In genomic region chr10:86250149-86250922, GRCm38 (mm10) we compare ENCODE assay signal across 24 mouse cellular contexts. TPM values are rescaled to one million over a fixed set of nuclear protein-coding genes. Genes with fewer than 3 reads are reported as not detected.
DNase-seq lines count a peak whose midpoint lies in the region; ATAC-seq and TF ChIP-seq lines count a peak whose summit lies in the region.
"Had no signal": no experiment of that assay in that cellular context is flagged by ENCODE, and none has a peak within 500 bp of the region (broad histone marks: within the 10 kb centered on the region; RNA-seq: fewer than 3 reads in every experiment).

No protein-coding gene starts in this region.

- no peak for DNase-seq in forebrain, embryonic 10.5 days (ENCODE audit: extremely low spot score, low spot score)
- DNase-seq in forebrain, postnatal 0 days = no peak
- peak; percentile 5 for DNase-seq in lung, embryonic 14.5 days
- no peak for DNase-seq in lung, adult 2 months
- no peak for DNase-seq in limb, embryonic 10.5 days (ENCODE audit: low spot score)
- DNase-seq in adrenal gland, postnatal 25 days = no peak
- DNase-seq: adrenal gland, adult 2 months; cerebellum, adult 9-11 months; gastrocnemius, postnatal 36 days; heart, postnatal 14 days; right cerebral cortex, postnatal 25 days; thymus, adult 18-20 months had no signal

- H3K27ac ChIP-seq in forebrain, embryonic 10.5 days = peak overlapping the region; percentile 13; the same call in 1 of the 2 replicates
- H3K27ac ChIP-seq in forebrain, postnatal 0 days (ENCODE audit: low read depth, low read length) = no peak overlapping the region
- H3K27ac ChIP-seq in lung, embryonic 14.5 days (ENCODE audit: low read depth) = no peak overlapping the region
- 0 out of 2 replicates have a peak overlapping the region, but pooled peaks have one; percentile 14 for H3K27ac ChIP-seq in limb, embryonic 10.5 days
- no peak overlapping the region for H3K27ac ChIP-seq in forebrain, embryonic 16.5 days (ENCODE audit: low read length)
- H3K27ac ChIP-seq: embryonic facial prominence, embryonic 15.5 days; heart, embryonic 10.5 days; hindbrain, embryonic 14.5 days; intestine, embryonic 15.5 days; limb, embryonic 13.5 days; midbrain, embryonic 13.5 days; neural tube, embryonic 13.5 days; stomach, embryonic 15.5 days had no signal

- no peaks in the 10 kb centered on the region for H3K27me3 ChIP-seq in forebrain, embryonic 10.5 days (ENCODE audit: poor library complexity, severe bottlenecking)
- no peaks in the 10 kb centered on the region for H3K27me3 ChIP-seq in forebrain, postnatal 0 days (ENCODE audit: insufficient read depth, low read length)
- H3K27me3 ChIP-seq in lung, embryonic 14.5 days (ENCODE audit: insufficient read depth, low read length) = no peaks in the 10 kb centered on the region
- H3K27me3 ChIP-seq in limb, embryonic 10.5 days (ENCODE audit: low read depth, poor library complexity, severe bottlenecking) = no peaks in the 10 kb centered on the region
- no peaks in the 10 kb centered on the region for H3K27me3 ChIP-seq in myocyte (ENCODE audit: control insufficient read depth, insufficient read depth, insufficient read length)
- H3K27me3 ChIP-seq in forebrain, embryonic 16.5 days (replicated peaks; ENCODE audit: control insufficient read depth, insufficient read depth, low read length) = no peaks in the 10 kb centered on the region
- H3K27me3 ChIP-seq: CH12.LX; embryonic facial prominence, embryonic 15.5 days; intestine, embryonic 15.5 days; limb, embryonic 13.5 days; midbrain, embryonic 13.5 days; neural tube, embryonic 13.5 days; stomach, embryonic 15.5 days had no signal

- H3ac ChIP-seq in myocyte (ENCODE audit: control insufficient read depth, insufficient read length) = no peak overlapping the region

- peaks cover 4% of the 10 kb centered on the region; the same call in 1 of the 2 replicates for H3K4me1 ChIP-seq in forebrain, embryonic 10.5 days
- H3K4me1 ChIP-seq in forebrain, postnatal 0 days (ENCODE audit: insufficient read depth) = 0 out of 2 replicates have a peak, but pooled peaks cover 5% of the 10 kb centered on the region
- H3K4me1 ChIP-seq in lung, embryonic 14.5 days (ENCODE audit: insufficient read depth) = no peaks in the 10 kb centered on the region
- peaks cover 6% of the 10 kb centered on the region; the same call in 1 of the 2 replicates for H3K4me1 ChIP-seq in lung, adult 2 months (ENCODE audit: control insufficient read depth, insufficient read depth, low read length)
- H3K4me1 ChIP-seq in limb, embryonic 10.5 days = no peaks in the 10 kb centered on the region
- no peaks in the 10 kb centered on the region for H3K4me1 ChIP-seq in forebrain, embryonic 16.5 days (replicated peaks; ENCODE audit: control insufficient read depth, insufficient read depth, low read length)
- H3K4me1 ChIP-seq: embryonic facial prominence, embryonic 15.5 days; intestine, embryonic 15.5 days; midbrain, embryonic 13.5 days; neural tube, embryonic 13.5 days; stomach, embryonic 15.5 days had no signal

- ATAC-seq in forebrain, postnatal 0 days = no peak
- ATAC-seq in lung, embryonic 14.5 days (ENCODE audit: insufficient read depth) = no peak
- no peak for ATAC-seq in forebrain, embryonic 16.5 days
- ATAC-seq: intestine, embryonic 15.5 days; midbrain, embryonic 13.5 days had no signal

- H3K9me3 ChIP-seq in forebrain, embryonic 10.5 days = no peaks in the 10 kb centered on the region
- no peaks in the 10 kb centered on the region for H3K9me3 ChIP-seq in forebrain, postnatal 0 days (ENCODE audit: low read length)
- H3K9me3 ChIP-seq in lung, embryonic 14.5 days (ENCODE audit: low read depth, low read length) = no peaks in the 10 kb centered on the region
- no peaks in the 10 kb centered on the region for H3K9me3 ChIP-seq in limb, embryonic 10.5 days (replicated peaks)
- no peaks in the 10 kb centered on the region for H3K9me3 ChIP-seq in forebrain, embryonic 16.5 days (ENCODE audit: control insufficient read depth, low read length)
- H3K9me3 ChIP-seq: embryonic facial prominence, embryonic 15.5 days; heart, embryonic 10.5 days; intestine, embryonic 15.5 days; limb, embryonic 13.5 days; midbrain, embryonic 13.5 days; neural tube, embryonic 13.5 days; stomach, embryonic 15.5 days had no signal

- WGBS in forebrain, embryonic 10.5 days = 71% methylated on average over 7 of the region's 7 CpGs
- WGBS in forebrain, postnatal 0 days = 53% methylated on average over 7 of the region's 7 CpGs
- WGBS in lung, embryonic 14.5 days = 64% methylated on average over 7 of the region's 7 CpGs
- 51% methylated on average over 7 of the region's 7 CpGs for WGBS in lung, adult 2 months
- 83% methylated on average over 7 of the region's 7 CpGs for WGBS in limb, embryonic 10.5 days
- 52% methylated on average over 7 of the region's 7 CpGs for WGBS in forebrain, embryonic 16.5 days

- no peaks in the 10 kb centered on the region for H3K79me2 ChIP-seq in myocyte (ENCODE audit: control insufficient read depth, insufficient read depth)

- no peak overlapping the region for H3K9ac ChIP-seq in forebrain, postnatal 0 days
- no peak overlapping the region for H3K9ac ChIP-seq in lung, embryonic 14.5 days
- H3K9ac ChIP-seq in forebrain, embryonic 16.5 days (replicated peaks; ENCODE audit: low read depth, low read length) = no peak overlapping the region
- H3K9ac ChIP-seq: embryonic facial prominence, embryonic 15.5 days; hindbrain, embryonic 14.5 days; intestine, embryonic 15.5 days; limb, embryonic 13.5 days; midbrain, embryonic 13.5 days; neural tube, embryonic 13.5 days; stomach, embryonic 15.5 days had no signal

- no peak overlapping the region for H3K4me3 ChIP-seq in forebrain, embryonic 10.5 days
- H3K4me3 ChIP-seq in forebrain, postnatal 0 days (ENCODE audit: low read depth, low read length) = no peak overlapping the region
- H3K4me3 ChIP-seq in lung, embryonic 14.5 days (ENCODE audit: low read depth, low read length) = no peak overlapping the region
- H3K4me3 ChIP-seq in lung, adult 2 months (replicated peaks; ENCODE audit: extremely low read depth, low read depth, low read length) = no peak overlapping the region
- no peak overlapping the region for H3K4me3 ChIP-seq in limb, embryonic 10.5 days
- H3K4me3 ChIP-seq in myocyte = no peak overlapping the region
- no peak overlapping the region for H3K4me3 ChIP-seq in forebrain, embryonic 16.5 days (replicated peaks; ENCODE audit: low read length)
- H3K4me3 ChIP-seq: embryonic facial prominence, embryonic 15.5 days; heart, embryonic 10.5 days; intestine, embryonic 15.5 days; limb, embryonic 13.5 days; midbrain, embryonic 13.5 days; neural tube, embryonic 13.5 days; stomach, embryonic 15.5 days had no signal

- H3K4me2 ChIP-seq in forebrain, postnatal 0 days (ENCODE audit: low read depth) = no peak overlapping the region
- no peak overlapping the region for H3K4me2 ChIP-seq in lung, embryonic 14.5 days
- peak overlapping the region; percentile 21 for H3K4me2 ChIP-seq in myocyte (ENCODE audit: low read depth)
- H3K4me2 ChIP-seq in forebrain, embryonic 16.5 days (ENCODE audit: low read length) = no peak overlapping the region
- H3K4me2 ChIP-seq: embryonic facial prominence, embryonic 15.5 days; hindbrain, embryonic 14.5 days; intestine, embryonic 15.5 days; limb, embryonic 13.5 days; midbrain, embryonic 13.5 days; neural tube, embryonic 13.5 days; stomach, embryonic 15.5 days had no signal

- TF ChIP-seq POLR2A in lung, adult 2 months (IDR thresholded peaks at IDR 0.05; ENCODE audit: borderline replicate concordance, extremely low read depth, low read depth, low read length) = no peak
- no peak for TF ChIP-seq POLR2A in myocyte (IDR thresholded peaks at IDR 0.05; ENCODE audit: insufficient read length, low read depth)

- no peak for TF ChIP-seq CTCF in forebrain, postnatal 0 days (IDR thresholded peaks at IDR 0.05; ENCODE audit: low read depth)
- TF ChIP-seq CTCF in lung, embryonic 14.5 days (IDR thresholded peaks at IDR 0.05; ENCODE audit: low read depth) = no peak
- TF ChIP-seq CTCF in lung, adult 2 months (IDR thresholded peaks at IDR 0.05; ENCODE audit: insufficient read depth, low read length) = no peak

- no peaks in the 10 kb centered on the region for H3K36me3 ChIP-seq in forebrain, embryonic 10.5 days (replicated peaks)
- H3K36me3 ChIP-seq in forebrain, postnatal 0 days (ENCODE audit: insufficient read depth) = no peaks in the 10 kb centered on the region
- no peaks in the 10 kb centered on the region for H3K36me3 ChIP-seq in lung, embryonic 14.5 days (ENCODE audit: insufficient read depth)
- no peaks in the 10 kb centered on the region for H3K36me3 ChIP-seq in limb, embryonic 10.5 days
- no peaks in the 10 kb centered on the region for H3K36me3 ChIP-seq in myocyte (ENCODE audit: control insufficient read depth, insufficient read depth)
- H3K36me3 ChIP-seq in forebrain, embryonic 16.5 days (ENCODE audit: control insufficient read depth, insufficient read depth) = no peaks in the 10 kb centered on the region
- H3K36me3 ChIP-seq: embryonic facial prominence, embryonic 15.5 days; heart, embryonic 10.5 days; intestine, embryonic 15.5 days; limb, embryonic 13.5 days; midbrain, embryonic 13.5 days; neural tube, embryonic 13.5 days; stomach, embryonic 15.5 days had no signal

TF ChIP-seq in myocyte, 11 proteins besides CTCF, POLR2A, EP300 and RAD21:
- TF ChIP-seq MYOD1 (IDR thresholded peaks at IDR 0.05; ENCODE audit: control insufficient read depth in 1 of 3, insufficient read length in 2 of 3, low read depth in 2 of 3) = no peak
- no peak for TF ChIP-seq E2F4 (IDR thresholded peaks at IDR 0.05; ENCODE audit: insufficient read depth)
TF ChIP-seq in myocyte: peak in this region for 0.

RNA-seq across cellular contexts. Expression of gene Timp3, which starts 49.8 kb away (rescaled TPM):
- polyA plus RNA-seq in forebrain, embryonic 10.5 days (2016; fragmentation: Nextera tagmentation; extraction: Ambion mirVana) = 22.1 and 22.4 TPM in 2 replicates
- total RNA-seq in forebrain, postnatal 0 days (2014; rRNA removed) = 33.5 and 62.9 TPM in 2 replicates
- 17.2 and 33.6 TPM in 2 replicates for polyA plus RNA-seq in forebrain, postnatal 0 days (2015; fragmentation: Nextera tagmentation; extraction: Ambion mirVana)
- polyA plus RNA-seq in lung, embryonic 14.5 days (2014; fragmentation: Nextera tagmentation; extraction: Ambion mirVana) = 42.6 and 44.1 TPM in 2 replicates
- 259 and 473 TPM in 2 replicates for polyA plus RNA-seq in lung, adult 2 months (2012; rRNA removed)
- 28.9 and 43.5 TPM in 2 replicates for polyA plus RNA-seq in limb, embryonic 10.5 days (2016; fragmentation: Nextera tagmentation; extraction: Ambion mirVana)
- 18.7 TPM for polyA plus RNA-seq in myocyte (2012; fragmentation: generic; extraction: Trizol)
- total RNA-seq in adrenal gland, postnatal 25 days (2021) = 388 and 389 TPM in 2 replicates
- polyA plus RNA-seq in forebrain, embryonic 16.5 days (2015; fragmentation: Nextera tagmentation; extraction: Ambion mirVana) = 21.4 and 23.5 TPM in 2 replicates
- total RNA-seq: MEL had no signal

Comparison
In these comparisons a context has a peak if more than half of its experiments do, and no peak if none do; other contexts are left out.
1. H3K27ac ChIP-seq: peak in forebrain, embryonic 10.5 days (single experiment) and limb, embryonic 10.5 days (single experiment); none in forebrain, postnatal 0 days (single experiment), lung, embryonic 14.5 days (single experiment) and forebrain, embryonic 16.5 days (single experiment).